Mouse (Mus musculus) left cerebral cortex, postnatal 25 days (tissue): ENCODE results near the gene Gm17409. TPM values are rescaled to one million over a fixed set of nuclear protein-coding genes. Genes with fewer than 3 reads are reported as not detected.

Experiments
- DNase-seq, 2 experiments: peaks; one replicate each; pipeline ENCODE4 v3.0.0; 2022; ENCODE audit warnings: low spot score in 2 of 2, mixed read lengths in 1 of 2
- intact Hi-C: fragments of 180-260 bp; cut with DNase I; formaldehyde crosslinking; loops from one replicate; pipeline ENCODE4 v1.15.1; 2025
- total RNA-seq, 2 experiments: library from RNA; stranded (reverse); gene quantifications; 2 replicates each; pipeline ENCODE4 v1.2.3; 2021

Gene Gm17409
- total RNA-seq, result not detected

- intact Hi-C loops, result no loop called here
- no peak for DNase-seq
These were observed at the start of gene Gm17409 for GRCm38 (mm10) chr2:58469816-58470215. TSS of gene Gm17409 (plus strand) at chr2:58470116.

GRCm38 (mm10) chr2:58423319-58423718, 46.6 kb upstream of the Gm17409 start:
- DNase-seq, result no peak
- intact Hi-C loops, result no loop called here

DNA sequence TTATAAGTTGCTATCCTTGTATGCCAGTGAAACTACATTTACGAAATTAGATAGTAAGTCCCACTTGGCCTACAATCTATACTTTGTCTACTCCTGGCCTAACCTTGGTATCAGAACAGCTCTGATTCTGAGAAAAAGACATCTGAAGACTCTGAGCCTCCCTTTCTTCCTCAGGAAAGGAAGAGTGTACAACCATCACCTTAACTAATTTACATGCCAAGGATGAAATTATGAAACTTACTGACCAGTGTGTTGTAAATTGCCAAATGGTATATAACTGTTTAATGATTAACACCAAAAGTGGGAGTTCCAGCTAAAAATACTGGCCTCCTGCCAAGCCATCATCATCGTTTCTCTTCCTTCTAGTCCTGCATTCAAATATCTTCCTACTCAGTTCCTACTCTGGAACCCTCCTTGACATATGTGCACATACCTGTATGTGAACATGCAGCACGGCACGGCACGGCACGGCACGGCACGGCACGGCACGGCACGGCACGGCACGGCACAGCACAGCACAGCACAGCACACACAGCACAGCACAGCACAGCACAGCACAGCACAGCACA, 44.4 kb upstream of the Gm17409 start:
- DNase-seq, result no peak
- intact Hi-C loops, result no loop called here

- peak; percentile 63 to 96 for DNase-seq
- intact Hi-C loops, result loop anchor here (5.0 to 10.0 kb wide), 3 partner anchors 75 to 190 kb away; partner anchors contain the start of gene Acvr1c
These were observed 37.7 kb upstream of the Gm17409 start for GRCm38 (mm10) chr2:58432211-58432610.

DNA sequence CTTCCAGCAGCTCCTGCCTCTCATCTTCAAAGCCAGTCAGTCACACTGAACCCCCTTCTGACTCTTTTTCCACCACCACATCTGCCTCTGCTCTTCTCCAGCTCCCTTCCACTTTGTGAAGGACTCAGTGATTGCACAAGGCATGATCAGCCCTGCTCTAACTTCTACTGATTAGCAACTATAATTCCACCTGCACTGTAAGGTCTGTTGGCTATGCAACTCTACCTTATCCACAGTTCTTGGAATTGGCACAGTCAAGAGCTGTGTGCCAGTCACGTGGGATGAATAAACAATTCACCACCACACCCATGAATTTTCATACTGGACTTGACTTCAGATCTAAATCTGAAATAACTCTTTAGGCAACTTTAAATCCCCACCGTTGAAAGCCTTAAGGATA, 36.6 kb upstream of the Gm17409 start:
- intact Hi-C loops, result loop anchor here (5.0 to 10.0 kb wide), 3 partner anchors 76 to 191 kb away; partner anchors contain the start of gene Acvr1c
- no peak for DNase-seq

GRCm38 (mm10) chr2:58434438-58434837, 35.5 kb upstream of the Gm17409 start:
- intact Hi-C loops, result loop anchor here (5.0 to 10.0 kb wide), 3 partner anchors 77 to 192 kb away; partner anchors contain the start of gene Acvr1c
- DNase-seq, result peak in 1 of 2 experiments; percentile 27

GRCm38 (mm10) chr2:58435507-58435906, 34.4 kb upstream of the Gm17409 start:
- DNase-seq, result no peak
- intact Hi-C loops, result loop anchor here (10.0 kb wide), 1 partner anchor 111 kb away; no protein-coding TSS in a partner anchor

DNA sequence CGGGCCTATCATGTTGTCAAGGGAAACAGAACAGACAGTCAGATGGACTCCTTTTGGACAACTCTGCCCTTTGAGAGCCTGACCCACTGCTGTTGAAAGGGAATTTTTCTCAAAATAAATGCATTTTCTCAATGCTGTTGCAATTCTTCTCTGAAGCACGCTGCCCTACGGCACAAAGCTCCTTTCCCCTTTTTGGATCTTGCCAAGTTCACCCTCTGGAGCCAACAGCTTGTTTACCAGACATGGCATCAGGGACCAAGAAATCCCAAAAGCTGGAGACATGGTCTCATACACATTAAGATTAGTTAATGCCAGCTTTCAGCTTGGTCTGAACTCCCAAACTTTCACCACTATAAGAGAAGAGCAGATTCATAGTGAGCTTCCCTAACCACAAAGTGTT, 33.0 kb upstream of the Gm17409 start:
- DNase-seq, result no peak
- intact Hi-C loops, result loop anchor here (10.0 kb wide), 1 partner anchor 112 kb away; no protein-coding TSS in a partner anchor

- intact Hi-C loops, result no loop called here
- DNase-seq, result no peak
These were observed 26.8 kb upstream of the Gm17409 start for GRCm38 (mm10) chr2:58443163-58443562.

DNA sequence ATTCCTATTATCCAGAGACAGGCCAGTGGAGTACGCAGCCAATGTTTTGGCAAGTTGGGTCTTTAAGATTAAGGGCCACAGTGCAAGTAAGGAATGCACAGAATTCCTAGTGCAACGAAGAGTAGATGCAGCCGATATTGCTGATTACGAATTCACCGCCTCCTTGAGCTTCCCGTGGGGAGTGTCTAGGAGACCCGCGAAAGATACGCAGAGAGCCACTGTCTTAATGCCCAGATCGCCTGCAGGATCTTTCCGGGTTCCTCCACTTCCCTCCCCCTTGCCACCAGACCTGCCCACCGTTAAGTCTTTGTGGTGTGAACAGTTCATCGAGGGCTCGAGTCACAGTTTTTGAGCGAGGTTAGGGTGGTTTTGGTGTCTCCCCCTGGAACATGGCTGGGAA, 22.9 kb upstream of the Gm17409 start:
- intact Hi-C loops, result no loop called here
- DNase-seq, result no peak

DNA sequence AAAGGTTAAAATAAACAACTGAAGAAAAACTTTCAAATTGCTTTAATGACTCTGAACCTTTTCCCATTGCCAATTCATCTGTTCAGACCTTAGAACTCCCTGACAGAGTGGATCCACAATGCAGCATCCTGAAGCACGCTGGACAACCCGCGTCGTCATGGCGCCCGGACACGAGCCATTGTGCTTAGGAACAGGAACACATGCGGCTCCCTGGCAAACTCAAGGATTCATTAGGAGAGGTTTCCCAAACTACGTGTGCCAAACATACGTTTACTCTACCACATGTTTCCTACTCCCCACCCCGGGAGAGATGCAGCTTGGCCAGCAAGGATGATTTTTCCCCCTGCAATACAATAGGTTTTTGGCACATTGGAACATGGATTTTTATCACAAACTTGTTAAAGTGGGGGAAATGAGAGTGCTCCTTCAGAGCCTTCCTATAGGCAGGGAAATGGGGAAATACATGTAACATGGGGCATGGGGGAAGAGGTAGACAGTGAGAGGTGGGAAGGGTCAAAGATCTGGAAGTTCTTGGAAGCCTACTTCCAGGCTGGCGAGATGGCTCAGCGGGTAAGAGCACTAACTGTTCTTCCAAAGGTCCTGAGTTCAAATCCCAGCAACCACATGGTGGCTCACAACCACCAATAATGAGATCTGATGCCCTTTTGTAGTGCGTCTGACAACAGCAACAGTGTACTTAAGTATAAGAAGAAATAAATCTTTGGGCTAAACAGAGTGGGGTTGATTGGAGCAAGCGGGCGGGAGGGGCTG, 15.6 kb upstream of the Gm17409 start:
- intact Hi-C loops, result no loop called here
- no peak for DNase-seq

DNA sequence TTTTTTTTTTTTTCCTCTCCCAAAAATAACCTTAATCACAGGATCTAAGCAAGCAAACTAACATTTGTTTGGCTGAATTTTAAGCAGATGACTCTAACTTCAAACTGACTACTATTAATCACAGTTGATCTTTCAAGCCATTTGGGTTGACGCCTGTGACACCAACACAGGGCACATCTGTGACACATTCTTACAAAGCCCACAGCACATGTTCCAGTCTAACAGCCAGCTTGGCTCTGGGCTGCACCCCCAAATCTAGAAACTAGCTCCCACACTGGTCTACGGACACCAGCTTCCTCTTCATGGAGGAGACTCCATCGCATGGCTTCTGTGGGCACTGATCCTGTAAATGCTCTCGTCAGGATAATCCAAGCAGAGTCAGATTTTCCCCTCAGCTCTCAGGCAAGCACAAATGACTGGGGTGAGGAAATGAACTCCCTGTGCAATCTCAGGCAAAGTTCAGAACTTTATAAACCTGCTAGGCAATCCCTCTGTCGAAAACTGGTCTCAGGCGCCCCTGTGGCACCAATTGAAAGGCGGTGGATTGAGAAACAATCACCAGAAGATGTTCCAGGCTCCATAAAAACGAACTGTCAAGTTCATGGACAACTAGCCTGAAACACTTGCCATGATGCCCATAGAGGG, 13.0 kb upstream of the Gm17409 start:
- intact Hi-C loops, result loop anchor here (5.0 kb wide), 1 partner anchor 400 kb away; no protein-coding TSS in a partner anchor
- no peak for DNase-seq

- intact Hi-C loops, result loop anchor here (5.0 kb wide), 1 partner anchor 400 kb away; no protein-coding TSS in a partner anchor
- DNase-seq, result no peak
These were observed 12.4 kb upstream of the Gm17409 start for GRCm38 (mm10) chr2:58457488-58457865.

DNA sequence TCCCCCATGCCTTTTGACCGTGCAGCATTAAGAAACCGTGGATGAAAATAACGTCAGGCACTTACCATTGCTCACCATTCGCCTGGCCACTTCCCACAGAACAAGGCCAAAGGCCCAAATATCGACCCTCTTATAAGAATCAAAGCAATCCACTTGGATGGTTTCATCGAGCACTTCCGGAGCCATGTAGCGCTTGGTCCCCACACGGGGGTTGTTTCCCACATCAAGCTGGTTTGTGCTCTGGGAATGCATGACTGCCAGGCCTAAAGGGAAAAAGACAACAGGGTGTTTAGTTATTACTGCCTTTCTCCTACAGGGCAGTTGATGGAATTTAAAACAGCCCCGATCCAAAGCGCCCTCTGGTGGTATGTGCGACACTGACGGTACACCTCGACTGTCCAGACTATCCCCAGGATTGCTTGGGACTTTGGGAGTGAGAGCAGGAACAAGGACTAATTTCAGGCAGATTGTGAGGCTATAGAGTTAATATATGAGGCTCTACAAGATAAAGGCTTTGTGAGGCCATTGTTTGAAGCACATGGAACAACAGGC, 11.0 kb upstream of the Gm17409 start:
- intact Hi-C loops, result loop anchor here (1.0 to 5.0 kb wide), 3 partner anchors 260 to 430 kb away; no protein-coding TSS in a partner anchor
- DNase-seq, result peak; percentile 58 to 70

DNA sequence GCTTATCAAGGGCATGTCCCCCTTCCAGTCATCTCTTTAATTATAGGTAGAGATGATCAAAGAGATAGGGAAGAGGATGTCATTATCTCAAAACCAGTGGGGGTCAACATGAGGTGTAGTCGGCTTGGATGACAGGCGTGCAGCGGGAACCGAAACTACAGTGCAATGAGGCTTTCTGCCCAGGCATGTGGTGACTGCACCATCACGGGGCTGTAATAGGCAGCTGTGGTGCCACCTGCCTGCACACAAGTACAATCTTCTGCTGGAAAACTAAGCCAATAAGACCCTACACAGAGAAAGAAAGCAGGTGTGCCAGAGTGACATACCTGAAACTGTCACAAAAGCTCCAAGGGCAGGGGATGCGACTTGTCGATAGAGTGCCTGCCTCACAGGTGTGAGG, 374 bp downstream of the Gm17409 start:
- no peak for DNase-seq
- intact Hi-C loops, result no loop called here

GRCm38 (mm10) chr2:58475578-58475977, 5.7 kb downstream of the Gm17409 start:
- DNase-seq, result no peak
- intact Hi-C loops, result no loop called here

GRCm38 (mm10) chr2:58476956-58477715, 7.2 kb downstream of the Gm17409 start:
- intact Hi-C loops, result loop anchor here (1.0 kb wide), 1 partner anchor 188 kb away; no protein-coding TSS in a partner anchor
- peak; percentile 81 to 92 for DNase-seq

- intact Hi-C loops, result no loop called here
- no peak for DNase-seq
These were observed 8.2 kb downstream of the Gm17409 start for GRCm38 (mm10) chr2:58478144-58478543.

- DNase-seq, result no peak
- intact Hi-C loops, result no loop called here
These were observed 9.6 kb downstream of the Gm17409 start for GRCm38 (mm10) chr2:58479536-58479935.
